Mouse (Mus musculus) ES-E14 (cell line): ENCODE measurements around the gene Cdk2. TPM values are rescaled to one million over a fixed set of nuclear protein-coding genes. Genes with fewer than 3 reads are reported as not detected.

Experiments used
- DNase-seq: peaks from one replicate; pipeline ENCODE4 v3.0.0-alpha.2; 2013; ENCODE audit warnings: low read depth, low spot score
- H3K27ac ChIP-seq: 2 replicates; pipeline ENCODE4 v1.5.1; 2012; ENCODE audit warnings: low read depth, mild to moderate bottlenecking, low read length, moderate library complexity, mixed read lengths; ENCODE audit not compliant: poor library complexity, insufficient read depth, severe bottlenecking
- H3K36me3 ChIP-seq: 2 replicates; pipeline ENCODE4 v1.6.1; 2012; ENCODE audit warnings: mild to moderate bottlenecking, low read length, moderate library complexity, mixed read lengths; ENCODE audit not compliant: control insufficient read depth, poor library complexity, insufficient read depth, severe bottlenecking
- H3K4me1 ChIP-seq, 2 experiments: fragments of 150-350 bp in 1 of 2; sonication (generic) in 1 of 2; 2 replicates each; pipeline ENCODE4 v1.6.1; 2012; ENCODE audit warnings: low read length in 2 of 2, mild to moderate bottlenecking in 1 of 2, mixed read lengths in 1 of 2; ENCODE audit not compliant: control insufficient read depth in 2 of 2, insufficient read depth in 2 of 2, poor library complexity in 1 of 2
- H3K4me3 ChIP-seq, 2 experiments: fragments of 150-350 bp in 1 of 2; sonication (generic) in 1 of 2; 2 replicates each; pipeline ENCODE4 v1.5.1; 2012; ENCODE audit warnings: low read length in 2 of 2, low read depth in 1 of 2, mild to moderate bottlenecking in 1 of 2, mixed read lengths in 1 of 2; ENCODE audit not compliant: insufficient read depth in 1 of 2, poor library complexity in 1 of 2, severe bottlenecking in 1 of 2
- H3K9ac ChIP-seq: 2 replicates; pipeline ENCODE4 v1.6.1; 2012; ENCODE audit warnings: low read depth, mild to moderate bottlenecking, low read length, mixed read lengths; ENCODE audit not compliant: poor library complexity, insufficient read depth, severe bottlenecking
- H3K9me3 ChIP-seq: fragments of 150-350 bp; sonication (generic); 2 replicates; pipeline ENCODE4 v1.6.1; 2012; ENCODE audit warnings: low read depth, mild to moderate bottlenecking, low read length; ENCODE audit not compliant: control insufficient read depth, insufficient read depth
- CHD2 ChIP-seq: IDR thresholded peaks from 2 replicates; pipeline ENCODE4 v1.6.1; 2014; ENCODE audit warnings: mild to moderate bottlenecking, low read depth, low read length, inconsistent platforms
- HCFC1 ChIP-seq: IDR thresholded peaks from 2 replicates; pipeline ENCODE4 v1.6.1; 2012; ENCODE audit warnings: low read length, inconsistent platforms, borderline replicate concordance; ENCODE audit not compliant: insufficient read depth
- MAFK ChIP-seq: IDR thresholded peaks from 2 replicates; pipeline ENCODE4 v1.6.1; 2014; ENCODE audit warnings: mild to moderate bottlenecking, low read depth, low read length, inconsistent platforms; ENCODE audit not compliant: insufficient read depth
- ZC3H11A ChIP-seq: IDR thresholded peaks from 2 replicates; pipeline ENCODE4 v1.6.1; 2012; ENCODE audit warnings: low read depth, mild to moderate bottlenecking, inconsistent platforms, low read length, borderline replicate concordance
- ZNF384 ChIP-seq: IDR thresholded peaks from 2 replicates; pipeline ENCODE4 v1.6.1; 2012; ENCODE audit warnings: low read depth, low read length, inconsistent platforms
- in situ Hi-C, 2 experiments: fragments of 600-800 bp; cut with MboI; formaldehyde crosslinking; loops; one replicate each; pipeline ENCODE4 v1.15.1; 2025; ENCODE audit warnings: low sequenced_read_pairs in 2 of 2, inconsistent platforms in 1 of 2; ENCODE audit not compliant: unreplicated experiment in 2 of 2
- total RNA-seq: library from RNA; depleted of rRNA; stranded (reverse); fragments of 300-350 nt; gene quantifications from 2 replicates; pipeline ENCODE4 v1.2.3, GENCODE M21; 2012

Cdk2 gene
- total RNA-seq, 1 experiment = 40.7 TPM

DNA sequence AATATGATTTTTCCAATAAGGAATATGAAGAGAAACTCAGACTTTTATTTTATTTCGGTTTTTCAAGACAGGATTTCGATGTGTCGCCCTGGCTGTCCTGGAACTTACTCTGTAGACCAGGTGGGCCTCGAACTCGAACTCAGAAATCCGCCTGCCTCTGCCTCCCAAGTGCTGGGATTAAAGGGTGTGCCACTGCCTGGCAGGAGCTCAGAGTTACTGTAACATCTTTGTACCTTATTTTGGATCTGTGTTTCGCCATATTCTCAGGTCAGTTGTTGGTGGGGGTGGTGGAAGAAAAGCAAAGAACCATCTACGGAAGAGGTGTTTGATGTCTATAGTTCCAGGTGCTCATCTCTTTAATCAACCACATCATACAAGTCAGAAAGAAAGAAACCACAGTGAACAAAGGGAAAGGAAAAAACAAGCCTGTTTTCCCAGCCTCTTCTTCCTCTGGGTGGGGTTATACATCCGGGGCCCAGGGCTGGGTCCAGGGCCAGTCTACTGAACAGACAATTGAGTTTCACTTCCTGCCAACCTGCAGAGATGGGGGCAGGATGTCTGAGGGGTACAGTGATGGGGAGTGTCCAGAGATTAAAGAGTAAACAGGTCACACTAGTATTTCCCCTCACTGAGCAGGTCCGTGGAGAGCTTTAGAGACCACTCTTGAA, 41.2 kb upstream of the Cdk2 start:
- in situ Hi-C loops = no loop called here
- no peak overlapping the region for H3K4me3 ChIP-seq
- TF ChIP-seq ZC3H11A (no peak), ZNF384 (no peak)
- H3K27ac ChIP-seq = peak overlapping the region; percentile 91; the same call in 1 of the 2 replicates
- no peaks in the 10 kb centered on the region for H3K36me3 ChIP-seq
- DNase-seq = no peak
- H3K9me3 ChIP-seq = no peaks in the 10 kb centered on the region
- no peak overlapping the region; the same call in 1 of the 2 replicates for H3K9ac ChIP-seq
- H3K4me1 ChIP-seq = peaks cover 12 to 17% of the 10 kb centered on the region in 2 experiments

DNA sequence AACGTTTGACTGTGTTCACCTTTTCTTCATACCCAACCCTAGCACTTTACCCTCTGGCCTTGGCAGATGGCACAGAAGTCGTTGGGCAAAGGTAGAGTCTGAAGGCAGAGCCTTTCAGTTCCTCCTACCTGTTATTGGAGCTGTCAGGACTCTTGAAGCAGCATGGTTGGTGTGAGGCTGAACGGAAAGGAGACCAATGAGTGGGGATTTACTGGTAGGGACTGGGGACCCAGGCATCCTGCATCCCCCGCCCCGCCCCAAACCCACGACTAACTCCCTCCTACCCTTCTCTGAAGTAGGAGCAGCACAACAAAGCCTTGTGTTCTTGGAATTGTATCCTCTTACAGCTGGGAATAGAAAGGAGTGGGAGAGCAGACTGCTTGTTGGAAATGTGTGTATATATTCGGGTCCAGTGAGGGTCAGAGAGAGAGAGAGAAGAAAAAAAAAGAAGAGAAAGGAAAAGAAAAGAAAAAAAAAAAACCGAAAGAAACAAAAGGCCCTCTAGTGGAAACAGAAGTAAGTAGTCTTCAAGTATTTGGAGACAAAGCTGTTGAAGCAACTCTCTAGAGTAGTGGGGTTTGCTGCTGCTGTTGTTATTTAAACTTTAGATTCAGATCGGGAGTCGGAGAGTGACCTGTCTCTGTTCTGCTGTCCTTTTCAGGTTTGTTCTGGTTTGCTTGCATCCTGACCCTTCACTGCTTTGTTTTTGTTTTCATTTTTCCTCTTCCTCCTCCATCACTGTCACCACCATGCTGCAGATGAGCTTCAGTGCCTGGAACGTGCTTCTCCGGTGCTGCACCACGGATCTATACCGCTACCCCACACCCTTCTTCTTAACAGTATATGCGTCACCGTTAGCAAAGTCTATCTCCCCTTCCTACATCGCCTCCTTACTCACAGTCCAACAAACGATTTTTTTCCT, 40.1 kb upstream of the Cdk2 start, which contains the start of gene Dgka:
Dgka (minus strand) TSS at position 176 of the 922 bp plus-strand sequence.
- TF ChIP-seq CHD2 = no peak
- TF ChIP-seq HCFC1 = no peak
- no peak for TF ChIP-seq ZC3H11A
- TF ChIP-seq ZNF384 = peak; percentile 93
- Histone ChIP-seq H3K4me1 (peaks cover 12 to 17% of the 10 kb centered on the region in 2 experiments), H3K27ac (peak within 1 kb of the TSS; percentile 23; the same call in 1 of the 2 replicates), H3K36me3 (no peaks in the 10 kb centered on the region), H3K4me3 (peak within 1 kb of the TSS; percentile 82 to 89), H3K9me3 (no peaks in the 10 kb centered on the region), H3K9ac (peak within 1 kb of the TSS; percentile 80)
- DNase-seq = no peak
- in situ Hi-C loops = no loop called here

DNA sequence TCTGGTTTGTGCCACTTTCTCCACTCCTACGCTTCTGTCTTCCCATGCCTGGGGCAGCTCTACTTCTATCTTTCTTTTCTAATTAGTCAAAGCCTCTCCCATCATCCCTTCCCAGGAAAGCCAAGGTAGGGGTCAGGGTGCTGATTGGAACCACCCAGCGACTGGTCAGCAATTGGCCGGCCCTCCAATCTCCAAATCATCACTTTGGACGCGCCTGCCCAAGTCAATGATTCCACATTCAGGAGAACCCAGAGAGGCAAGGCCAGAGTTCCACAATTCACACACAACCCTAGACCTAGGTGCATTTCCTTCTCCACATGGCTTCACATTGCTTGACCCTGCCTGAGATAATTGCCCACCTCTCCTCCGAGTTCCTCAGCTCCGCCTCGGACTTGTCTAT, 39.4 kb upstream of the Cdk2 start:
- in situ Hi-C loops = no loop called here
- peak overlapping the region; percentile 80 for H3K9ac ChIP-seq
- H3K9me3 ChIP-seq = no peaks in the 10 kb centered on the region
- no peaks in the 10 kb centered on the region for H3K36me3 ChIP-seq
- no peak for DNase-seq
- TF ChIP-seq HCFC1 (no peak), MAFK (no peak), CHD2 (no peak), ZC3H11A (no peak), ZNF384 (no peak)
- H3K4me3 ChIP-seq = peak overlapping the region; percentile 82 to 89
- H3K4me1 ChIP-seq = peaks cover 12 to 17% of the 10 kb centered on the region in 2 experiments
- no peak overlapping the region for H3K27ac ChIP-seq

DNA sequence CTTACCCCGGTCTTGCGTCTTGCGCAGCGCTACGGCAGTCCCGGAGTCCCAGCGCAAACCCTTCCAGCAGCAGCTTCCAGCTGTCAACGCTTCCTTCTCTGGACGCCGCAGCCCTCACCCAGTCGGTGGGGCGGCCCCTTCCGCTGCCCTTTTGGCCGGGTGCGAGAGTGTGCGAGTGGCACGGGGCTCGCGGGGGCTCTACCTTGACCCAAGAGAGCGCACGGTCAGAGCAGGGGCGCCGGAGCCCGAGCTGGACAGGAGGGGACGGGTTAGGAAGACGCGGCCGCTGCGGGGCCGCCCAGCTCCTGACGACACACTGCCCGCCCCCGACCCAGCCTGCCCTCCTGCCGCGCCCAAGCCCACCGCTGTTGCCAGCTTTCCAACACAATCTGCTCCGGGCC, 39.0 kb upstream of the Cdk2 start:
- Histone ChIP-seq H3K36me3 (no peaks in the 10 kb centered on the region), H3K4me3 (peak overlapping the region; percentile 82 to 89), H3K9ac (peak overlapping the region; percentile 80), H3K27ac (0 out of 2 replicates have a peak overlapping the region, but pooled peaks have one; percentile 23), H3K4me1 (peaks cover 14 to 17% of the 10 kb centered on the region in 2 experiments), H3K9me3 (no peaks in the 10 kb centered on the region)
- in situ Hi-C loops = no loop called here
- no peak for DNase-seq
- TF ChIP-seq HCFC1 = no peak
- TF ChIP-seq ZNF384 = no peak
- TF ChIP-seq MAFK = no peak
- no peak for TF ChIP-seq ZC3H11A
- no peak for TF ChIP-seq CHD2
